Mouse (Mus musculus): Measurements from ENCODE around the gene Mrs2. TPM values are rescaled to one million over a fixed set of nuclear protein-coding genes. Genes with fewer than 3 reads are reported as not detected.

Mrs2 gene
- polyA plus RNA-seq, 1 experiment from 2014 or later: 21.2 TPM

DNA sequence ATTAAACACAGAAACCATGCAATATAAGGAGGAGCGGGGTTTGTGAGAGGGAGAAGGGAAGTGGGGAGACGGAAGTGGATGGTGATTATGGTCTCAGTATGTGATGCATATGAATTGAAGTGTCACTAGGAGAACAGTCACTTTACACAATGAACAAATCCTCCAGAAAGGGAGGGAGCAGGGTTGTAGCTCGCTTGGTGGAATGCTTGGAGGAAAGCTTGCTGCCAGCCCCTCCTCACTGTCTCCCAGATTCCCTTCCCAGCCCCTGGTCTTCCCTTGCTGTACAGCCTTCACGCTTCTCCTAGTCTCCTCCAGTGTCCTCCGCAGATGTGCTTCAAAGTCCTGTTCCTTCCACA is 54.4 kb downstream of the Mrs2 start:
- Histone ChIP-seq H3K9ac (ENCODE audit: low read depth, low read length) (no peak overlapping the region; the same call in 1 of the 2 replicates), H3K4me2 (replicated peaks; ENCODE audit: low read depth) (peak overlapping the region; percentile 62), H3K36me3 (ENCODE audit: control insufficient read depth, insufficient read depth) (no peaks in the 10 kb centered on the region), H3K4me3 (ENCODE audit: low read depth, low read length) (peak overlapping the region; percentile 35), H3K27me3 (replicated peaks; ENCODE audit: control insufficient read depth, insufficient read depth, low read length) (no peaks in the 10 kb centered on the region), H3K4me1 (replicated peaks; ENCODE audit: control insufficient read depth, insufficient read depth, low read length) (no peaks in the 10 kb centered on the region), H3K27ac (ENCODE audit: low read depth, low read length) (no peak overlapping the region), H3K9me3 (ENCODE audit: control insufficient read depth) (no peaks in the 10 kb centered on the region)
- 23% methylated on average over 5 of the region's 5 CpGs for WGBS
- no peak for ATAC-seq
- no peak for TF ChIP-seq CTCF (IDR thresholded peaks at IDR 0.05; ENCODE audit: low read depth)

DNA sequence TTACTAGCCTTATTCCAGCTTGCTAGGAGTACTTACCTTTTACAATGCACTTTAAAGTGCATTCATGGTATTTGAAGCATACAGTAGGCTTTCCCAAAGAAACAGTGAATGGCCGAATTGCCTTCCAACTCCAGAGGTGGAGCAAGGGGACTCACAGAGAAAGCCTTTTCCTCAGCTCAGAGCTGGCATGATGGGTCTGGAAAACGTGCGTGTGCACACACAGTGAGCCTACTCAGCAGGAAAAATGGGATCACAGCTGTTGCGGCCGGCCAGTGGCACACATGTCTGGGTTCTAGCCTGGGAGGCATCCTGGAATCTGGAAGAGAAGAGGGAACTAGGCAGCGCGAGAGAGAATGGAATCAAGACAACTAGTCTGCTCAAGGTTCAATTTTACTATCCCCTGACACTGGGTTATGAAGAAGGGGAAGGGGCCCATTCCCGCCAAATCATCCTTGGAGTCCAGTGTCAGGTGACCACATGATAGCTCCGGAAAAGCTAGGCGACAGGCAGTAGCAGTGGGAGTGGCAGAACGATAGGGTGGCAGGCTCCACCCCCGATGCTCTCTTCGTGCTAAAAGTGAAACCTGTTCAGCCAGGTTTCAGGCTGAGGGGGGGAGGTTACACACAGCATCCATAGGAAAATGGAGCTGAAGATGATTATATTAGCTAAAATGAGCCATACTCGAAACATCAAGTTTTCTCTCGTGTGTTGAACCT is 54.9 kb downstream of the Mrs2 start:
- no peak; the same call in 1 of the 2 replicates for ATAC-seq
- no peak for TF ChIP-seq CTCF (IDR thresholded peaks at IDR 0.05; ENCODE audit: low read depth)
- no peaks in the 10 kb centered on the region for H3K27me3 ChIP-seq (replicated peaks; ENCODE audit: control insufficient read depth, insufficient read depth, low read length)

DNA sequence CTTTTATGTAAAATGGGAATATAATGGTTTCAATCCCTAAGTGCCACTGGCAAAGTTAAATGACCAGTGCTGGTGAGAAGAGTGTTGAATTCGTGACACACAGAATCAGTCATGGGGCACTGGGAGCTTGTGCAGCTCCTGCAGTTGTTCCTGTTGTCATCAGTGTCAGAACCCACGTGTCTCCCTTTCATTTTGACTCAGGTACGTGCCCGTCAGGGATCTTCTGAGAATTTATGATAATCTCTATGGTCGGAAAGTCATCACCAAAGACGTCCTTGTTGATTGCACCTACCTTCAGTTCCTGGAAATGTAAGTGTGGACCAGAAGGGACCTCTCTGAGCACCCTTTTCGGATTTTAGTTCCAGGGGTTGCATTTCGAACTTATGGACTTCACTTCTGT is 58.1 kb downstream of the Mrs2 start:
- ATAC-seq: no peak
- Histone ChIP-seq H3K27me3 (replicated peaks; ENCODE audit: control insufficient read depth, insufficient read depth, low read length) (no peaks in the 10 kb centered on the region), H3K9me3 (ENCODE audit: control insufficient read depth) (no peaks in the 10 kb centered on the region), H3K4me2 (replicated peaks; ENCODE audit: low read depth) (no peak overlapping the region), H3K9ac (ENCODE audit: low read depth, low read length) (no peak overlapping the region), H3K4me3 (ENCODE audit: low read depth, low read length) (no peak overlapping the region), H3K36me3 (ENCODE audit: control insufficient read depth, insufficient read depth) (no peaks in the 10 kb centered on the region), H3K27ac (ENCODE audit: low read depth, low read length) (no peak overlapping the region), H3K4me1 (replicated peaks; ENCODE audit: control insufficient read depth, insufficient read depth, low read length) (no peaks in the 10 kb centered on the region)
- WGBS: 87% methylated on average over 8 of the region's 8 CpGs
- TF ChIP-seq CTCF (IDR thresholded peaks at IDR 0.05; ENCODE audit: low read depth): no peak

More for the DNA sequence above, 54.9 kb downstream of the Mrs2 start:
- H3K27ac ChIP-seq (ENCODE audit: low read depth, low read length): no peak overlapping the region
- 13% methylated on average over 15 of the region's 15 CpGs for WGBS
- H3K4me3 ChIP-seq (ENCODE audit: low read depth, low read length): peak overlapping the region; percentile 35
- H3K36me3 ChIP-seq (ENCODE audit: control insufficient read depth, insufficient read depth): no peaks in the 10 kb centered on the region
- no peak overlapping the region; the same call in 1 of the 2 replicates for H3K9ac ChIP-seq (ENCODE audit: low read depth, low read length)
- H3K4me1 ChIP-seq (replicated peaks; ENCODE audit: control insufficient read depth, insufficient read depth, low read length): no peaks in the 10 kb centered on the region
- H3K9me3 ChIP-seq (ENCODE audit: control insufficient read depth): no peaks in the 10 kb centered on the region
- peak overlapping the region; percentile 62 for H3K4me2 ChIP-seq (replicated peaks; ENCODE audit: low read depth)

DNA sequence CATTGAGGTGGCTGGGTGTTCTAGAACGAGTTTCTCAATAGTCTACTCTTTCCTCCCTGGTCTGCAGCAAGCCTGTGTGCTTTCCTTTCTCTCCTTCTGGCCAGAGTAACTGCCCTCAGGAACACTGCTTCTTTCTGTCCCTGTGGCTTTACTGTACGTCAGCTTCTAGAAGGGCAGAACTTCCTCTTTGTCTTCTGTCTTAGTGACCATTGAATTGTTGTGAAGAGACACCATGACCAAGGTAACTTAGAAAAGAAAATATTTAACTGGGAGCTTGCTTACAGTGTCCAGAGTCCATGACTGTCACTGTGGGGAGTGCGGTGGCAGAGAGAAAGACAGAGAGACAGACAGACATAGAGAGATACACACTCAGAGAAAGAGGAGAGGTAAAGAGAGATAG is 60.1 kb downstream of the Mrs2 start:
- 62% methylated on average over 3 of the region's 3 CpGs for WGBS
- H3K4me1 ChIP-seq (replicated peaks; ENCODE audit: control insufficient read depth, insufficient read depth, low read length): no peaks in the 10 kb centered on the region
- H3K9me3 ChIP-seq (ENCODE audit: control insufficient read depth): no peaks in the 10 kb centered on the region
- no peaks in the 10 kb centered on the region for H3K27me3 ChIP-seq (replicated peaks; ENCODE audit: control insufficient read depth, insufficient read depth, low read length)
- H3K4me3 ChIP-seq (ENCODE audit: low read depth, low read length): no peak overlapping the region
- no peak for ATAC-seq
- H3K36me3 ChIP-seq (ENCODE audit: control insufficient read depth, insufficient read depth): no peaks in the 10 kb centered on the region
- no peak overlapping the region for H3K9ac ChIP-seq (ENCODE audit: low read depth, low read length)
- H3K4me2 ChIP-seq (replicated peaks; ENCODE audit: low read depth): no peak overlapping the region
- H3K27ac ChIP-seq (ENCODE audit: low read depth, low read length): no peak overlapping the region
- no peak for TF ChIP-seq CTCF (IDR thresholded peaks at IDR 0.05; ENCODE audit: low read depth)

DNA sequence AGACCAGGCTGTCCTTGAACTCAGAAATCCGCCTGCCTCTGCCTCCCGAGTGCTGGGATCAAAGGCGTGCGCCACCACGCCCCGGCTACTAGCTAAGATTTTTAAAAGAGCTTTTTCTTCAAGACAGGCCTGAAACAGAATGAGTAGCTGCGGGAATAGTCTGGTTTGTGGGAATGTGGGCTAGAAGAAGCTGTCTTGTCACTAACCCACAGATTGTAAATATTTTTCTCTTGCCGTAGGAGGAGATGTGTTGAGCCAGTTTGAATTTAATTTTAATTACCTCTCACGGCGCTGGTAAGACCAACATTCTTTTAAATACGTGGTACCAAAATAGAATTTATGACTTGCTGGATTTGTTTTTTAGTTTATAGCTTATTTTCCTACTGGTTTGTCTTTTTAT is 61.5 kb downstream of the Mrs2 start:
- Histone ChIP-seq H3K9me3 (ENCODE audit: control insufficient read depth) (no peaks in the 10 kb centered on the region), H3K27me3 (replicated peaks; ENCODE audit: control insufficient read depth, insufficient read depth, low read length) (no peaks in the 10 kb centered on the region), H3K4me3 (ENCODE audit: low read depth, low read length) (no peak overlapping the region), H3K36me3 (ENCODE audit: control insufficient read depth, insufficient read depth) (no peaks in the 10 kb centered on the region), H3K9ac (ENCODE audit: low read depth, low read length) (no peak overlapping the region), H3K27ac (ENCODE audit: low read depth, low read length) (no peak overlapping the region), H3K4me2 (replicated peaks; ENCODE audit: low read depth) (no peak overlapping the region), H3K4me1 (replicated peaks; ENCODE audit: control insufficient read depth, insufficient read depth, low read length) (no peaks in the 10 kb centered on the region)
- no peak for TF ChIP-seq CTCF (IDR thresholded peaks at IDR 0.05; ENCODE audit: low read depth)
- no peak for ATAC-seq
- WGBS: 87% methylated on average over 11 of the region's 11 CpGs

DNA sequence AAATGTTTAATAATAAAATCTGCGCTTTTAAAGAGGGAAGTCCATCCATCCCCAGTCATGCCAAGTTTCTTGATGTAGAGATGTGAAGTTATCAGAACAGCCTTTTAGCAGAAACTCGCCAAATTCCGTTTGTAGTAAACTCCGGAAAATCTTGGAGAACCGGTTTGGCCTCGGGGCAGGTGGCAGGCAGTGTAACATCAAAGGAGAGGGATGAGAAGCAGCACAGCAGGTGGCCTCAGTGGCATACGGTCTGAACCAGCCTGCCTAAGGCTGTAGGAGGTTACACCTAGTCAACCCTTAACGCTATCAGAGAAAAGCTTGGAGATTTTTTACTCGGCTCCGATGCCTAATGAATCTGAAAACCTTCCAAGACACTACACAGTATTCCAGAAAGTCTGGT is 64.7 kb downstream of the Mrs2 start:
- Histone ChIP-seq H3K4me2 (replicated peaks; ENCODE audit: low read depth) (no peak overlapping the region), H3K27me3 (replicated peaks; ENCODE audit: control insufficient read depth, insufficient read depth, low read length) (no peaks in the 10 kb centered on the region), H3K9me3 (ENCODE audit: control insufficient read depth) (no peaks in the 10 kb centered on the region), H3K4me3 (ENCODE audit: low read depth, low read length) (no peak overlapping the region), H3K9ac (ENCODE audit: low read depth, low read length) (no peak overlapping the region), H3K4me1 (replicated peaks; ENCODE audit: control insufficient read depth, insufficient read depth, low read length) (no peaks in the 10 kb centered on the region), H3K27ac (ENCODE audit: low read depth, low read length) (no peak overlapping the region), H3K36me3 (ENCODE audit: control insufficient read depth, insufficient read depth) (no peaks in the 10 kb centered on the region)
- ATAC-seq: peak; percentile 76
- 9% methylated on average over 10 of the region's 10 CpGs for WGBS
- TF ChIP-seq CTCF (IDR thresholded peaks at IDR 0.05; ENCODE audit: low read depth): peak; percentile 42; the same call in 1 of the 2 replicates

Measured in intestine, postnatal 0 days (tissue).